Comparison of ENCODE assay signal across 26 mouse cellular contexts in genomic region chr11:91098186-91098585, GRCm38 (mm10).
DNase-seq lines count a peak whose midpoint lies in the region; ATAC-seq and TF ChIP-seq lines count a peak whose summit lies in the region.
"Had no signal": no experiment of that assay in that cellular context is flagged by ENCODE, and none has a peak within 500 bp of the region (broad histone marks: within the 10 kb centered on the region; RNA-seq: fewer than 3 reads in every experiment).

No protein-coding gene starts in this region.

- no peaks in the 10 kb centered on the region for H3K27me3 ChIP-seq in forebrain, embryonic 11.5 days (ENCODE audit: control insufficient read depth, insufficient read depth, low read length)
- H3K27me3 ChIP-seq in forebrain, embryonic 10.5 days (ENCODE audit: poor library complexity, severe bottlenecking) = no peaks in the 10 kb centered on the region
- H3K27me3 ChIP-seq in midbrain, postnatal 0 days (ENCODE audit: insufficient read depth, low read length) = no peaks in the 10 kb centered on the region
- no peaks in the 10 kb centered on the region for H3K27me3 ChIP-seq in midbrain, embryonic 15.5 days (replicated peaks)
- H3K27me3 ChIP-seq in forebrain, postnatal 0 days (ENCODE audit: insufficient read depth, low read length) = peaks cover 12% of the 10 kb centered on the region
- H3K27me3 ChIP-seq: embryonic facial prominence, embryonic 15.5 days; heart, embryonic 12.5 days; limb, embryonic 13.5 days; liver, embryonic 12.5 days had no signal

- 37% methylated on average over 5 of the region's 5 CpGs for WGBS in forebrain, embryonic 11.5 days
- WGBS in forebrain, embryonic 10.5 days = 52% methylated on average over 5 of the region's 5 CpGs
- WGBS in midbrain, postnatal 0 days = 51% methylated on average over 5 of the region's 5 CpGs
- 62% methylated on average over 5 of the region's 5 CpGs for WGBS in midbrain, embryonic 15.5 days
- WGBS in forebrain, postnatal 0 days = 15% methylated on average over 5 of the region's 5 CpGs

- no peaks in the 10 kb centered on the region for H3K36me3 ChIP-seq in forebrain, embryonic 11.5 days (ENCODE audit: control insufficient read depth, insufficient read depth, low read length)
- H3K36me3 ChIP-seq in forebrain, embryonic 10.5 days (replicated peaks) = no peaks in the 10 kb centered on the region
- H3K36me3 ChIP-seq in midbrain, postnatal 0 days (ENCODE audit: insufficient read depth, low read length) = no peaks in the 10 kb centered on the region
- no peaks in the 10 kb centered on the region for H3K36me3 ChIP-seq in midbrain, embryonic 15.5 days (replicated peaks)
- H3K36me3 ChIP-seq in forebrain, postnatal 0 days (ENCODE audit: insufficient read depth) = no peaks in the 10 kb centered on the region
- H3K36me3 ChIP-seq: embryonic facial prominence, embryonic 15.5 days; heart, embryonic 12.5 days; hindbrain, embryonic 10.5 days; limb, embryonic 13.5 days; liver, embryonic 12.5 days had no signal

- no peak overlapping the region for H3K27ac ChIP-seq in forebrain, embryonic 11.5 days (ENCODE audit: low read depth, low read length)
- H3K27ac ChIP-seq in forebrain, embryonic 10.5 days = no peak overlapping the region
- H3K27ac ChIP-seq in midbrain, postnatal 0 days (ENCODE audit: low read depth, low read length) = no peak overlapping the region
- no peak overlapping the region for H3K27ac ChIP-seq in midbrain, embryonic 15.5 days
- no peak overlapping the region for H3K27ac ChIP-seq in forebrain, postnatal 0 days (ENCODE audit: low read depth, low read length)
- H3K27ac ChIP-seq: embryonic facial prominence, embryonic 15.5 days; hindbrain, embryonic 10.5 days; limb, embryonic 13.5 days; liver, embryonic 12.5 days; stomach, postnatal 0 days had no signal

- ATAC-seq in forebrain, embryonic 11.5 days (replicated peaks; ENCODE audit: low FRiP score) = peak; percentile 88
- ATAC-seq in midbrain, postnatal 0 days (ENCODE audit: low FRiP score) = no peak
- ATAC-seq in midbrain, embryonic 15.5 days (replicated peaks) = no peak
- ATAC-seq in forebrain, postnatal 0 days = peak; percentile 78
- ATAC-seq: activated CD4-positive, CD25-positive, alpha-beta regulatory T cell, adult 4 months; liver, embryonic 12.5 days had no signal

- H3K4me1 ChIP-seq in forebrain, embryonic 11.5 days (replicated peaks; ENCODE audit: control insufficient read depth, insufficient read depth, low read length) = 0 out of 2 replicates have a peak, but pooled peaks cover 4% of the 10 kb centered on the region
- H3K4me1 ChIP-seq in forebrain, embryonic 10.5 days = peaks cover 9% of the 10 kb centered on the region
- no peaks in the 10 kb centered on the region for H3K4me1 ChIP-seq in midbrain, postnatal 0 days (ENCODE audit: insufficient read depth, low read length)
- H3K4me1 ChIP-seq in midbrain, embryonic 15.5 days = no peaks in the 10 kb centered on the region
- H3K4me1 ChIP-seq in forebrain, postnatal 0 days (ENCODE audit: insufficient read depth) = no peaks in the 10 kb centered on the region
- H3K4me1 ChIP-seq: embryonic facial prominence, embryonic 15.5 days; heart, embryonic 12.5 days; liver, embryonic 12.5 days had no signal

- H3K4me3 ChIP-seq in forebrain, embryonic 11.5 days (ENCODE audit: low read depth, low read length) = no peak overlapping the region
- no peak overlapping the region for H3K4me3 ChIP-seq in forebrain, embryonic 10.5 days
- no peak overlapping the region for H3K4me3 ChIP-seq in midbrain, postnatal 0 days (ENCODE audit: low read depth, low read length)
- no peak overlapping the region for H3K4me3 ChIP-seq in midbrain, embryonic 15.5 days
- no peak overlapping the region for H3K4me3 ChIP-seq in forebrain, postnatal 0 days (ENCODE audit: low read depth, low read length)
- H3K4me3 ChIP-seq: embryonic facial prominence, embryonic 15.5 days; heart, embryonic 12.5 days; hindbrain, embryonic 10.5 days; limb, embryonic 13.5 days; liver, embryonic 12.5 days had no signal

- DNase-seq in forebrain, embryonic 11.5 days (ENCODE audit: low spot score) = peak; percentile 57
- DNase-seq in forebrain, embryonic 10.5 days (ENCODE audit: extremely low spot score, low spot score) = no peak
- DNase-seq in midbrain, postnatal 0 days (ENCODE audit: low spot score) = peak; percentile 12
- peak; percentile 49 for DNase-seq in brain, embryonic 18.5 days (ENCODE audit: low read depth, low spot score)
- DNase-seq in forebrain, postnatal 0 days = peak; percentile 75
- no peak for DNase-seq in spleen, postnatal 36 days (ENCODE audit: low spot score in 2 of 2)
- no peak for DNase-seq in urinary bladder, adult 2 months (ENCODE audit: low spot score)
- DNase-seq: adrenal gland, adult 8-10 months; cerebellum, adult 9-10 months; gastrocnemius, postnatal 14 days; heart, adult 11 months; heart, postnatal 10 days; kidney, adult 11 months; kidney, postnatal 4 days; lung, adult 2 months; lung, postnatal 14 days; thymus, adult 2 months; thymus, postnatal 4 days had no signal

- H3K9ac ChIP-seq in forebrain, embryonic 11.5 days (ENCODE audit: low read length) = no peak overlapping the region
- no peak overlapping the region for H3K9ac ChIP-seq in midbrain, postnatal 0 days (replicated peaks; ENCODE audit: low read length, poor library complexity, severe bottlenecking)
- no peak overlapping the region for H3K9ac ChIP-seq in midbrain, embryonic 15.5 days
- no peak overlapping the region for H3K9ac ChIP-seq in forebrain, postnatal 0 days
- H3K9ac ChIP-seq: embryonic facial prominence, embryonic 15.5 days; heart, embryonic 12.5 days; limb, embryonic 13.5 days; liver, embryonic 12.5 days had no signal

- no peaks in the 10 kb centered on the region for H3K9me3 ChIP-seq in forebrain, embryonic 11.5 days (ENCODE audit: control insufficient read depth, low read length)
- H3K9me3 ChIP-seq in forebrain, embryonic 10.5 days = no peaks in the 10 kb centered on the region
- no peaks in the 10 kb centered on the region for H3K9me3 ChIP-seq in midbrain, postnatal 0 days (ENCODE audit: low read length)
- no peaks in the 10 kb centered on the region for H3K9me3 ChIP-seq in midbrain, embryonic 15.5 days
- no peaks in the 10 kb centered on the region for H3K9me3 ChIP-seq in forebrain, postnatal 0 days (ENCODE audit: low read length)
- H3K9me3 ChIP-seq: embryonic facial prominence, embryonic 15.5 days; heart, embryonic 12.5 days; hindbrain, embryonic 10.5 days; limb, embryonic 13.5 days; liver, embryonic 12.5 days had no signal

- H3K4me2 ChIP-seq in forebrain, embryonic 11.5 days (ENCODE audit: low read depth, low read length, severe bottlenecking) = no peak overlapping the region
- H3K4me2 ChIP-seq in midbrain, postnatal 0 days (ENCODE audit: low read depth, low read length, poor library complexity, severe bottlenecking) = no peak overlapping the region
- H3K4me2 ChIP-seq in midbrain, embryonic 15.5 days = no peak overlapping the region
- H3K4me2 ChIP-seq in forebrain, postnatal 0 days (ENCODE audit: low read depth) = no peak overlapping the region
- H3K4me2 ChIP-seq: embryonic facial prominence, embryonic 15.5 days; heart, embryonic 12.5 days; limb, embryonic 13.5 days; liver, embryonic 12.5 days had no signal

- no peak for TF ChIP-seq CTCF in midbrain, postnatal 0 days (IDR thresholded peaks at IDR 0.05)
- TF ChIP-seq CTCF in forebrain, postnatal 0 days (IDR thresholded peaks at IDR 0.05; ENCODE audit: low read depth) = no peak

Comparison
In these comparisons a context has a peak if more than half of its experiments do, and no peak if none do; other contexts are left out.
1. DNase-seq: peak in forebrain, embryonic 11.5 days (single experiment), midbrain, postnatal 0 days (single experiment), brain, embryonic 18.5 days (single experiment) and forebrain, postnatal 0 days (single experiment); none in forebrain, embryonic 10.5 days (single experiment), spleen, postnatal 36 days (0 of 2) and urinary bladder, adult 2 months (single experiment).
2. ATAC-seq: peak in forebrain, embryonic 11.5 days (single experiment) and forebrain, postnatal 0 days (single experiment); none in midbrain, postnatal 0 days (single experiment) and midbrain, embryonic 15.5 days (single experiment).